Mouse (Mus musculus) MEL (cell line): ENCODE measurements around the gene Armh4. TPM values are rescaled to one million over a fixed set of nuclear protein-coding genes. Genes with fewer than 3 reads are reported as not detected.

Experiments
- DNase-seq: peaks from one replicate; pipeline ENCODE4 v3.0.0; 2011; ENCODE audit warnings: low read depth, low spot score
- H3K27ac ChIP-seq: 2 replicates; pipeline ENCODE4 v1.5.1; 2012; ENCODE audit warnings: low read depth, mild to moderate bottlenecking, control low read depth, low read length, moderate library complexity; ENCODE audit not compliant: control insufficient read depth
- H3K27me3 ChIP-seq, 2 experiments: fragments of 150-350 bp in 1 of 2; sonication (generic) in 1 of 2; 2 replicates each; pipeline ENCODE4 v1.6.1; 2012; ENCODE audit warnings: low read length in 2 of 2, mild to moderate bottlenecking in 2 of 2, improper control_type of control experiment in 1 of 2, moderate library complexity in 1 of 2; ENCODE audit not compliant: insufficient read depth in 2 of 2, control insufficient read depth in 1 of 2
- H3K36me3 ChIP-seq, 2 experiments: 2 replicates each; pipeline ENCODE4 v1.6.1; 2012 to 2014; ENCODE audit warnings: low read length in 2 of 2, improper control_type of control experiment in 1 of 2, inconsistent platforms in 1 of 2, mild to moderate bottlenecking in 1 of 2; ENCODE audit not compliant: insufficient read depth in 2 of 2, control insufficient read depth in 1 of 2
- H3K4me1 ChIP-seq, 2 experiments: fragments of 150-350 bp in 1 of 2; sonication (generic) in 1 of 2; 2 replicates each; pipeline ENCODE4 v1.6.1; 2012; ENCODE audit warnings: low read length in 2 of 2, improper control_type of control experiment in 1 of 2, mild to moderate bottlenecking in 1 of 2; ENCODE audit not compliant: insufficient read depth in 2 of 2, control insufficient read depth in 1 of 2
- H3K4me3 ChIP-seq, 2 experiments: fragments of 150-350 bp in 1 of 2; sonication (generic) in 1 of 2; 2 replicates each; pipeline ENCODE4 v1.5.1; 2012; ENCODE audit warnings: low read depth in 2 of 2, low read length in 2 of 2, mild to moderate bottlenecking in 2 of 2, moderate library complexity in 2 of 2, control low read depth in 1 of 2, improper control_type of control experiment in 1 of 2; ENCODE audit not compliant: control insufficient read depth in 1 of 2, insufficient read depth in 1 of 2
- H3K79me2 ChIP-seq: 2 replicates; pipeline ENCODE4 v1.6.1; 2012; ENCODE audit warnings: mild to moderate bottlenecking, low read length, moderate library complexity; ENCODE audit not compliant: control insufficient read depth, poor library complexity, insufficient read depth
- H3K9ac ChIP-seq: 2 replicates; pipeline ENCODE4 v1.6.1; 2012; ENCODE audit warnings: low read depth, mild to moderate bottlenecking, control low read depth, low read length, moderate library complexity; ENCODE audit not compliant: control insufficient read depth, poor library complexity, severe bottlenecking
- H3K9me3 ChIP-seq: fragments of 150-350 bp; sonication (generic); replicated peaks from 2 replicates; pipeline ENCODE4 v1.6.1; 2012; ENCODE audit warnings: mild to moderate bottlenecking, low read length, improper control_type of control experiment, moderate library complexity; ENCODE audit not compliant: insufficient read depth
- CHD2 ChIP-seq: IDR thresholded peaks from 2 replicates; pipeline ENCODE4 v1.6.1; 2011; ENCODE audit warnings: low read length, improper control_type of control experiment
- ELF1 ChIP-seq: IDR thresholded peaks from 2 replicates; pipeline ENCODE4 v1.6.1; 2014; ENCODE audit warnings: low read depth, mild to moderate bottlenecking, inconsistent platforms, low read length, improper control_type of control experiment, moderate library complexity
- GABPA ChIP-seq: IDR thresholded peaks from 2 replicates; pipeline ENCODE4 v1.6.1; 2012; ENCODE audit warnings: low read depth, mild to moderate bottlenecking, inconsistent platforms, low read length, improper control_type of control experiment, moderate library complexity
- GATA1 ChIP-seq: IDR thresholded peaks from 2 replicates; pipeline ENCODE4 v1.6.1; 2011; ENCODE audit warnings: low read depth, low read length, improper control_type of control experiment
- MAFK ChIP-seq: IDR thresholded peaks from 2 replicates; pipeline ENCODE4 v1.6.1; 2011; ENCODE audit warnings: low read depth, mild to moderate bottlenecking, low read length, improper control_type of control experiment, borderline replicate concordance
- MAX ChIP-seq: IDR thresholded peaks from 2 replicates; pipeline ENCODE4 v1.6.1; 2011; ENCODE audit warnings: low read length, improper control_type of control experiment
- MAZ ChIP-seq: IDR thresholded peaks from 2 replicates; pipeline ENCODE4 v1.6.1; 2012; ENCODE audit warnings: low read depth, mild to moderate bottlenecking, inconsistent platforms, low read length, improper control_type of control experiment
- MEF2A ChIP-seq: IDR thresholded peaks from 2 replicates; pipeline ENCODE4 v1.6.1; 2014; ENCODE audit warnings: low read depth, mild to moderate bottlenecking, inconsistent platforms, low read length, improper control_type of control experiment; ENCODE audit not compliant: poor library complexity, insufficient replicate concordance, severe bottlenecking; ENCODE audit errors: extremely low read depth
- MYB ChIP-seq: IDR thresholded peaks from 2 replicates; pipeline ENCODE4 v1.6.1; 2011; ENCODE audit warnings: mild to moderate bottlenecking, low read depth, low read length, improper control_type of control experiment
- NRF1 ChIP-seq: IDR thresholded peaks from 2 replicates; pipeline ENCODE4 v1.6.1; 2014; ENCODE audit warnings: low read depth, mild to moderate bottlenecking, inconsistent platforms, low read length, improper control_type of control experiment, moderate library complexity; ENCODE audit not compliant: poor library complexity, insufficient read depth, severe bottlenecking
- POLR2AphosphoS2 ChIP-seq: IDR thresholded peaks from 2 replicates; pipeline ENCODE4 v1.6.1; 2011; ENCODE audit warnings: low read length, improper control_type of control experiment
- RAD21 ChIP-seq: IDR thresholded peaks from 2 replicates; pipeline ENCODE4 v1.6.1; 2011; ENCODE audit warnings: mild to moderate bottlenecking, low read depth, low read length, improper control_type of control experiment
- SIN3A ChIP-seq: IDR thresholded peaks from 2 replicates; pipeline ENCODE4 v1.6.1; 2012; ENCODE audit warnings: low read length, improper control_type of control experiment, inconsistent platforms
- TCF12 ChIP-seq: IDR thresholded peaks from 2 replicates; pipeline ENCODE4 v1.6.1; 2014; ENCODE audit warnings: low read depth, mild to moderate bottlenecking, inconsistent platforms, low read length, improper control_type of control experiment, moderate library complexity
- UBTF ChIP-seq: IDR thresholded peaks from 2 replicates; pipeline ENCODE4 v1.6.1; 2012; ENCODE audit warnings: low read depth, mild to moderate bottlenecking, inconsistent platforms, low read length, improper control_type of control experiment, moderate library complexity, borderline replicate concordance; ENCODE audit not compliant: insufficient read depth
- USF2 ChIP-seq, 2 experiments: IDR thresholded peaks; 2 replicates each; pipeline ENCODE4 v1.6.1; 2011 to 2012; ENCODE audit warnings: improper control_type of control experiment in 2 of 2, low read length in 2 of 2, borderline replicate concordance in 1 of 2, inconsistent platforms in 1 of 2, low read depth in 1 of 2, mild to moderate bottlenecking in 1 of 2; ENCODE audit not compliant: insufficient read depth in 1 of 2
- ZKSCAN1 ChIP-seq: IDR thresholded peaks from 2 replicates; pipeline ENCODE4 v1.6.1; 2012; ENCODE audit warnings: low read depth, mild to moderate bottlenecking, inconsistent platforms, low read length, improper control_type of control experiment, moderate library complexity
- ZMIZ1 ChIP-seq: IDR thresholded peaks from 2 replicates; pipeline ENCODE4 v1.6.1; 2012; ENCODE audit warnings: low read depth, mild to moderate bottlenecking, inconsistent platforms, low read length, improper control_type of control experiment, moderate library complexity
- ZNF384 ChIP-seq: IDR thresholded peaks from 2 replicates; pipeline ENCODE4 v1.6.1; 2012; ENCODE audit warnings: low read depth, mild to moderate bottlenecking, inconsistent platforms, low read length, improper control_type of control experiment
- polyA plus RNA-seq, 2 experiments: library from polyadenylated mRNA; stranded (reverse) in 1 of 2; unstranded in 1 of 2; fragments of >175 nt in 1 of 2; fragments of >200 nt in 1 of 2; gene quantifications; 2 replicates each; pipeline versions ENCODE4 v1.2.1 to v1.2.4; 2012; ENCODE audit warnings: low replicate concordance in 2 of 2, low read depth in 1 of 2; ENCODE audit not compliant: insufficient read length in 2 of 2, insufficient read depth in 1 of 2, missing spikeins in 1 of 2
- total RNA-seq: library from RNA; depleted of rRNA; stranded (reverse); fragments of 300-350 nt; gene quantifications from 2 replicates; pipeline ENCODE4 v1.2.3, GENCODE M21; 2012

Armh4 gene
- total and polyA plus RNA-seq, 3 experiments = not detected

DNA sequence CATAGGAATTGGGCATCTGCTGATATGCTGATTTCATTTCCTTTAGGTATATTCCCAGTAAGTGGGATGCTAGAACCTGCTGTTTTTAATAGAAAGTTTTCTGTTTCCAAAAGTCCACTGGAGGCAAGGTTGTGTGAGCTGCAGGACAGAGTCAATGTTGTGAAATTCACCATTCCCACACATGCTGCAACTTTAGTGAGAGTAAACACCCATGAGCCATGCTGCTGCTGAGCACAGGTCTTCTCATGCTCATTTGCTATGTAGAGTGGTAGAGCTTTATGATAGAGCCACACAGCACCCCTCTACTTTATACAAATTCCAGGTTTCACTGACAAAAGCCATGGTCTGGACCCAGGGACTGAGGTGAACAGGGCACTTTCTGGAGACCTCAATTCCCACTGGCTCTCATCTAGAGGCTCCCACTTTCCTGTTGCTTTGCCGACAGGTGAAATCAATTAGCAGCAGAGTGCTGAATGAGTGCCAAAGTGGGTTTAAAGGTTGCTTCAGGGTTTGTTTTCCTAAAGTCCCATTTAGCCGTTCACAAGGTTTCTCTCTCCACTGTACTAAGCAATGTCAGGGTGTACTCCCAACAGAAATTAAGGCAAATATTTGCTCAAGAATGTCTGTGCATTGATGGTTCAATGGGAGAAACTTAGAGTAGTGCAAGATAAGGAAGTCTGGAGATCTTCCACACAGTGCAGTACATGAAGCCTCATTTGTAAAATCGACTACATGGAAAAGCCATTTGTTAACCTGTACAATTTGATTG is 79.6 kb downstream of the Armh4 start:
- no peaks in the 10 kb centered on the region for H3K79me2 ChIP-seq
- H3K9me3 ChIP-seq = no peaks in the 10 kb centered on the region
- H3K36me3 ChIP-seq = no peaks in the 10 kb centered on the region
- TF ChIP-seq NRF1 (no peak), SIN3A (no peak), RAD21 (no peak), GABPA (no peak), POLR2AphosphoS2 (no peak), MYB (no peak), MAZ (no peak), TCF12 (no peak), ZNF384 (no peak), GATA1 (no peak), ZKSCAN1 (no peak), MEF2A (no peak), MAX (no peak), MAFK (no peak), USF2 (IDR thresholded peaks at IDR 0.05; ENCODE audit: borderline replicate concordance in 1 of 2, insufficient read depth in 1 of 2, low read depth in 1 of 2, low read length in 2 of 2) (no peak), CHD2 (no peak), ZMIZ1 (no peak), ELF1 (no peak), UBTF (no peak)
- H3K27ac ChIP-seq = no peak overlapping the region
- H3K9ac ChIP-seq = no peak overlapping the region
- no peak for DNase-seq
- no peaks in the 10 kb centered on the region for H3K4me1 ChIP-seq
- H3K27me3 ChIP-seq = no peaks in the 10 kb centered on the region
- no peak overlapping the region for H3K4me3 ChIP-seq
